Mouse (Mus musculus): ENCODE measurements at regions not wholly inside any gene's neighbourhood (a gene's known extent, or its start where the extent isn't known, plus 50 kb on each side); places are given as distances from the start of the nearest gene placed in this dataset.

- TF ChIP-seq POLR2A (IDR thresholded peaks at IDR 0.05; ENCODE audit: low read depth, low read length) (no peak), JUN (IDR thresholded peaks at IDR 0.05; ENCODE audit: insufficient read depth, low read depth, low read length) (no peak), MEF2A (IDR thresholded peaks at IDR 0.05; ENCODE audit: borderline replicate concordance, low read depth, low read length) (no peak), MXI1 (IDR thresholded peaks at IDR 0.05; ENCODE audit: low read depth, low read length) (no peak), TCF12 (IDR thresholded peaks at IDR 0.05; ENCODE audit: low read depth, low read length) (no peak), USF2 (conservative IDR thresholded peaks at IDR 0.05; ENCODE audit: low read depth, low read length) (no peak), CTCF (conservative IDR thresholded peaks at IDR 0.05 in 1 of 2, IDR thresholded peaks at IDR 0.05 in 1 of 2; ENCODE audit: low read depth in 2 of 2, low read length in 2 of 2) (no peak)
Measured at GRCm38 (mm10) chr10:72988355-72988754, 110.8 kb upstream of the Pcdh15 start.
